Comparison of ENCODE assay signal across 8 mouse cellular contexts in the genomic region with DNA sequence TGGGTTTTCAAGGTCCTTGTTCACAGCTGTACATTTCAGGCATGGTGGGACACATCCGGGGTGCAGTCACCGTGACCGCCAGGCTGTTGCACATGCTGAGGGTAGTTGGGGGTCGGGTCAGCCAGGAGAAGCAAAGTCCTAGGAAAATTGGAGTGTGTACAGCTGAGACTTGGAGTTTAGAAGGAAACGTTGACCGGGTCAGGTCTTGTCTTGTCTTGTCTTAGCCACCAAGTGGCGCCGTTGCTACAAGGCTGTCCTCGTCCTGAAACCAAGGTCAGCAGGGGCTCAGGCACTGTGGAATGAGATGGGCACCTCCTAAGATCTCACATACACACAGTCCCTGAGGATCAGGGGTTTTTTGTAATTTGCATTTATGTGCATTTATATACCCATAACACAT. TPM values are rescaled to one million over a fixed set of nuclear protein-coding genes. Genes with fewer than 3 reads are reported as not detected.
DNase-seq lines count a peak whose midpoint lies in the region; ATAC-seq lines count a peak whose summit lies in the region.
"Had no signal": no experiment of that assay in that cellular context is flagged by ENCODE, and none has a peak within 500 bp of the region (broad histone marks: within the 10 kb centered on the region; RNA-seq: fewer than 3 reads in every experiment).

No protein-coding gene starts in this region.

- H3K4me2 ChIP-seq in kidney, embryonic 16.5 days (replicated peaks; ENCODE audit: low read depth, low read length) = 0 out of 2 replicates have a peak overlapping the region, but pooled peaks have one; percentile 11
- H3K4me2 ChIP-seq: heart, embryonic 15.5 days had no signal

- peak; percentile 67; the same call in 1 of the 2 replicates for ATAC-seq in kidney, embryonic 16.5 days (ENCODE audit: low FRiP score, low TSS enrichment)

- 5% methylated on average over 9 of the region's 9 CpGs for WGBS in kidney, embryonic 16.5 days

- no peaks in the 10 kb centered on the region for H3K27me3 ChIP-seq in kidney, embryonic 16.5 days (ENCODE audit: insufficient read depth, low read length)
- H3K27me3 ChIP-seq: heart, embryonic 15.5 days had no signal

- no peaks in the 10 kb centered on the region for H3K9me3 ChIP-seq in kidney, embryonic 16.5 days (ENCODE audit: low read length)
- H3K9me3 ChIP-seq: heart, embryonic 15.5 days had no signal

- peak overlapping the region; percentile 28; the same call in 1 of the 2 replicates for H3K9ac ChIP-seq in kidney, embryonic 16.5 days (replicated peaks; ENCODE audit: low read length)
- H3K9ac ChIP-seq: heart, embryonic 15.5 days had no signal

- no peak overlapping the region for H3K27ac ChIP-seq in kidney, embryonic 16.5 days (ENCODE audit: low read length)
- H3K27ac ChIP-seq: heart, embryonic 15.5 days had no signal

- no peaks in the 10 kb centered on the region for H3K36me3 ChIP-seq in kidney, embryonic 16.5 days (ENCODE audit: insufficient read depth, low read length)
- H3K36me3 ChIP-seq: heart, embryonic 15.5 days had no signal

- peak; percentile 83 for DNase-seq in ES-CJ7 (ENCODE audit: low read depth, low spot score)
- peak; percentile 45 to 79 for DNase-seq in adrenal gland, adult (ENCODE audit: inconsistent age in 2 of 2, low spot score in 1 of 2)
- DNase-seq in embryo, embryonic 10.5 days (ENCODE audit: low spot score) = peak; percentile 88
- peak; percentile 7 to 38 for DNase-seq in heart, adult 9 months (ENCODE audit: low spot score in 2 of 2)
- peak; percentile 61 for DNase-seq in lung, postnatal 36 days
- DNase-seq in right cerebral cortex, postnatal 10 days (ENCODE audit: low spot score in 2 of 2) = peak; percentile 33 to 60

- H3K4me1 ChIP-seq in kidney, embryonic 16.5 days (ENCODE audit: insufficient read depth, low read length) = peaks cover 4% of the 10 kb centered on the region; the same call in 1 of the 2 replicates
- H3K4me1 ChIP-seq: heart, embryonic 15.5 days had no signal

- no peak overlapping the region for H3K4me3 ChIP-seq in kidney, embryonic 16.5 days (ENCODE audit: low read length)
- H3K4me3 ChIP-seq: heart, embryonic 15.5 days had no signal

RNA-seq across cellular contexts. Expression of a gene that starts 9.1 kb away (rescaled TPM):
- 0.76 and 1.4 TPM in 2 replicates for polyA plus RNA-seq in kidney, embryonic 16.5 days (2015; fragmentation: Nextera tagmentation; extraction: Ambion mirVana)

RNA-seq across cellular contexts. Expression of a gene that starts 10.6 kb away (rescaled TPM):
- polyA plus RNA-seq in kidney, embryonic 16.5 days (2015; fragmentation: Nextera tagmentation; extraction: Ambion mirVana) = 12.4 and 13.8 TPM in 2 replicates

Comparison
In these comparisons a context has a peak if more than half of its experiments do, and no peak if none do; other contexts are left out.
1. DNase-seq: peak in every context shown above with its lines; median percentile 88 in embryo, embryonic 10.5 days; 83 in ES-CJ7; 62 in adrenal gland, adult; 61 in lung, postnatal 36 days; 46 in right cerebral cortex, postnatal 10 days; 22 in heart, adult 9 months.